Mouse (Mus musculus): ENCODE data around the gene Aunip. TPM values are rescaled to one million over a fixed set of nuclear protein-coding genes. Genes with fewer than 3 reads are reported as not detected.

Aunip gene
- polyA plus RNA-seq, 1 experiment from 2014 or later: 10.7 TPM

DNA sequence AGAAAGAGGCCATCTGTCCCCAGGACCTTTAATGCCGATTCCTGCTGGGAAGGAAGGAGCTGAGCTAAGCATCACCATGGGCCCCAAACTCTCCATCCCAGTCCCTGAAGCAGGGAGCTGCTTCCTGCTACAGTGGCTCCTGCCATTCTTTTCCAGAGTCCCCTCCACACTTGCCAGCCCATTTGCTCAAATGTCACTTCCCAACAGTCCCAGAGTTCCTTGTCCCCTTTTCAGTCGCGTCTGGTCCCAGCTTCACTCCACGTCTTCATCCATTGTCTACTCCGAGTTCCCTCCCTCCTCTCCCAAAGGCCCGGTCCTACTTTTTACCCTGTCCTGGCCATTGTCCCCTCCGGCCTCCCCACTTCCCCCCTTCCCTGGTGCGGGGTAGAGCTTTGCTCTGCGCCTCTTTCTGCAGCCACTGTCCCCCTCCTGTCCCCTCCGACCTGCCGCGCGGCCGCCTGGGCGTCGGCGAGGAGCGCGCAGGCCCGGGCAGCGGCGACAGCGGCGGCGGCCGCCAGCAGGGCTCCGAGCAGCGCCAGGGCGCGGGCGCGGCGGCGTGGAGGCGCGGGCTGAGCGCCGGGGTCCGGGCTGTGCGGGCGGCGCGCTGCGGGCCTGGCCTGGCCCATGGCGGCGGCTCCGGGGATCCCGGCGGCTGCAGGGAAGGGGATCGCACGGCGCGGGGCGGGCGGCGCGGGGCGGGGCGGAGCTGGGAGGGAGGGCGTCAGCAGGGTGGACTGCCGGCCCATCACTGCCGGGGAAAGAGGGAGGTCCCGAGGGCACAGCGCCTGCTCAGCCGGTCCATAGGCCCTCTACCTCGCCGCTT is 40.9 kb downstream of the Aunip start, which contains the start of gene Selenon:
TSS of gene Selenon (minus strand) at position 673 of the 823 bp plus-strand sequence.
- no peak for TF ChIP-seq CTCF (IDR thresholded peaks at IDR 0.05; ENCODE audit: low read depth)
- Histone ChIP-seq H3K4me2 (peak within 1 kb of the TSS; percentile 79), H3K9me3 (ENCODE audit: low read depth, low read length) (peaks cover 6% of the 10 kb centered on the region; the same call in 1 of the 2 replicates), H3K27ac (ENCODE audit: low read depth) (peak within 1 kb of the TSS; percentile 86), H3K4me3 (ENCODE audit: low read depth, low read length) (peak within 1 kb of the TSS; percentile 62), H3K36me3 (ENCODE audit: insufficient read depth) (peaks cover 32% of the 10 kb centered on the region), H3K27me3 (ENCODE audit: insufficient read depth, low read length) (no peaks in the 10 kb centered on the region), H3K9ac (peak within 1 kb of the TSS; percentile 97), H3K4me1 (ENCODE audit: insufficient read depth) (0 out of 2 replicates have a peak, but pooled peaks cover 3% of the 10 kb centered on the region)
- peak; percentile 90 for ATAC-seq (ENCODE audit: insufficient read depth)
- peak; percentile 80 for DNase-seq
- under 1% methylated on average over 54 of the region's 67 CpGs for WGBS

- H3K27ac ChIP-seq (ENCODE audit: low read depth): no peak overlapping the region
- ATAC-seq (ENCODE audit: insufficient read depth): no peak
- TF ChIP-seq CTCF (IDR thresholded peaks at IDR 0.05; ENCODE audit: low read depth): no peak
- H3K4me3 ChIP-seq (ENCODE audit: low read depth, low read length): no peak overlapping the region
- H3K9me3 ChIP-seq (ENCODE audit: low read depth, low read length): peaks cover 6% of the 10 kb centered on the region; the same call in 1 of the 2 replicates
- H3K4me1 ChIP-seq (ENCODE audit: insufficient read depth): 0 out of 2 replicates have a peak, but pooled peaks cover 2% of the 10 kb centered on the region
- no peaks in the 10 kb centered on the region for H3K27me3 ChIP-seq (ENCODE audit: insufficient read depth, low read length)
- 68% methylated on average over 1 of the region's 1 CpGs for WGBS
- H3K36me3 ChIP-seq (ENCODE audit: insufficient read depth): peaks cover 18% of the 10 kb centered on the region
- DNase-seq: no peak
- H3K9ac ChIP-seq: no peak overlapping the region
- H3K4me2 ChIP-seq: no peak overlapping the region
Observed at GRCm38 (mm10) chr4:134553631-134554030, 42.8 kb downstream of the Aunip start.

DNA sequence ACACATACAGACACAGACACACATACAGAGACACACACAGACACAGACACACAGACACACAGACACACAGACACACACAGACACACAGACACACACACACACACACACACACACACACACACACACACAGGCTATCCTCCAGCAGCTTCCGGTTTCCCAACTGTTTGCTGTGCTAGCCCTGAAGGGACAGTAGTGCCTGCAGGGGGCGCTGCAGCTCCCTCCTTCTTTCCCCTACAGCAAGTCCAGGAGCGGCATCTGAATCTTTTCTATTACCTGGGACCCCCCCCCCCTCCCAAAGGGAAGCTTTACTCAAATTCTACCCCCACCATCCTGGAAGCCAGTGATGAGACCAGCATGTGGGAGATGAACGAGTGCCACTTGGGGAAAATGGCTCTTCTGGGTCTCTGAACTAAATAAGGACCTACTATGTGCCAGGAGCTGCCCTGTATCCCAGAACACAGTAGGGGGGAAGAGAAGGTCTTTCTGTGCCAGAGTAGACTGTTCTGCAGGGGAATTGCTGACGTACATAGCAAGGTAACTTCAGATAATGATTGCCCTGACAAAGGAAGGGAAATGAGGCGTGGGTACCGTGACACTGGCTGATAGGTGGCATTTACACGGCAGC is 45.3 kb downstream of the Aunip start:
- H3K27ac ChIP-seq (ENCODE audit: low read depth): no peak overlapping the region
- H3K4me3 ChIP-seq (ENCODE audit: low read depth, low read length): no peak overlapping the region
- ATAC-seq (ENCODE audit: insufficient read depth) (no peak), DNase-seq (no peak)
- H3K4me1 ChIP-seq (ENCODE audit: insufficient read depth): no peaks in the 10 kb centered on the region
- no peaks in the 10 kb centered on the region for H3K9me3 ChIP-seq (ENCODE audit: low read depth, low read length)
- H3K4me2 ChIP-seq: no peak overlapping the region
- TF ChIP-seq CTCF (IDR thresholded peaks at IDR 0.05; ENCODE audit: low read depth): peak; percentile 50; the same call in 1 of the 2 replicates
- H3K27me3 ChIP-seq (ENCODE audit: insufficient read depth, low read length): no peaks in the 10 kb centered on the region
- 71% methylated on average over 8 of the region's 8 CpGs for WGBS
- no peak overlapping the region for H3K9ac ChIP-seq
- H3K36me3 ChIP-seq (ENCODE audit: insufficient read depth): no peaks in the 10 kb centered on the region

GRCm38 (mm10) chr4:134557626-134558249 is 46.9 kb downstream of the Aunip start:
- Histone ChIP-seq H3K27me3 (ENCODE audit: insufficient read depth, low read length) (no peaks in the 10 kb centered on the region), H3K4me1 (ENCODE audit: insufficient read depth) (no peaks in the 10 kb centered on the region), H3K27ac (ENCODE audit: low read depth) (no peak overlapping the region), H3K4me3 (ENCODE audit: low read depth, low read length) (no peak overlapping the region), H3K9ac (no peak overlapping the region), H3K9me3 (ENCODE audit: low read depth, low read length) (no peaks in the 10 kb centered on the region), H3K4me2 (no peak overlapping the region), H3K36me3 (ENCODE audit: insufficient read depth) (no peaks in the 10 kb centered on the region)
- 16% methylated on average over 15 of the region's 16 CpGs for WGBS
- no peak for TF ChIP-seq CTCF (IDR thresholded peaks at IDR 0.05; ENCODE audit: low read depth)
- DNase-seq (no peak), ATAC-seq (ENCODE audit: insufficient read depth) (no peak)

GRCm38 (mm10) chr4:134558570-134559113 is 47.8 kb downstream of the Aunip start:
- 50% methylated on average over 9 of the region's 9 CpGs for WGBS
- DNase-seq (no peak), ATAC-seq (ENCODE audit: insufficient read depth) (no peak)
- no peak for TF ChIP-seq CTCF (IDR thresholded peaks at IDR 0.05; ENCODE audit: low read depth)
- H3K4me2 ChIP-seq: no peak overlapping the region
- H3K9ac ChIP-seq: no peak overlapping the region
- no peak overlapping the region for H3K4me3 ChIP-seq (ENCODE audit: low read depth, low read length)
- H3K27me3 ChIP-seq (ENCODE audit: insufficient read depth, low read length): no peaks in the 10 kb centered on the region
- no peaks in the 10 kb centered on the region for H3K4me1 ChIP-seq (ENCODE audit: insufficient read depth)
- no peaks in the 10 kb centered on the region for H3K9me3 ChIP-seq (ENCODE audit: low read depth, low read length)
- no peak overlapping the region for H3K27ac ChIP-seq (ENCODE audit: low read depth)
- H3K36me3 ChIP-seq (ENCODE audit: insufficient read depth): no peaks in the 10 kb centered on the region

DNA sequence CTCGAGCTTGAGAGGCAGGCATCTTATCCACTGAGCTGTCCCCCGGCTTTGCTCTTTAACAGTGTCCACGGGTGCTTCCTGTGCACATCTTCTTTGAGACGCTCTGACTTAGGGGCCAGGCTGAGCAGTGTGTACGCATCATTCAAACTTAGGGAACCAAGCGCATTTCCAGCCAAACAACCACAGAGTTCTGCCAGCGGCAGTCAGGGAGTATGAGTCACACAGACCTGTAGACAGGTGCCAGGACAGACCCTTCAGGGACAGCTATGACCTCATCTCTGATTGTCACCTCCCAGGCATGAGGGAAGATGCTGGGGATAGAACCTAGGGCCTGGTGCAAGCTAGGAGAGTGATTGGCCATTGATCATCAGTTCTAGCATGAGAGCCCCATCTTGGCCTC is 48.4 kb downstream of the Aunip start:
- Histone ChIP-seq H3K9ac (no peak overlapping the region), H3K27me3 (ENCODE audit: insufficient read depth, low read length) (no peaks in the 10 kb centered on the region), H3K9me3 (ENCODE audit: low read depth, low read length) (no peaks in the 10 kb centered on the region), H3K27ac (ENCODE audit: low read depth) (no peak overlapping the region), H3K4me2 (no peak overlapping the region), H3K4me1 (ENCODE audit: insufficient read depth) (no peaks in the 10 kb centered on the region), H3K36me3 (ENCODE audit: insufficient read depth) (no peaks in the 10 kb centered on the region), H3K4me3 (ENCODE audit: low read depth, low read length) (no peak overlapping the region)
- ATAC-seq (ENCODE audit: insufficient read depth) (no peak), DNase-seq (no peak)
- TF ChIP-seq CTCF (IDR thresholded peaks at IDR 0.05; ENCODE audit: low read depth): no peak
- 65% methylated on average over 7 of the region's 7 CpGs for WGBS

All from lung, embryonic 14.5 days (tissue).